Mouse (Mus musculus) common myeloid progenitor, adult 5-6 weeks (primary cell): ENCODE results near the gene Cish. TPM values are rescaled to one million over a fixed set of nuclear protein-coding genes. Genes with fewer than 3 reads are reported as not detected.

Experiments
- ATAC-seq: replicated peaks from 2 replicates; pipeline ENCODE4 v1.8.0; 2016; ENCODE audit warnings: low read depth, mild to moderate bottlenecking, moderate TSS enrichment, inconsistent platforms; ENCODE audit not compliant: poor library complexity, severe bottlenecking
- total RNA-seq: library from RNA; stranded (forward); fragments of 200-1000, 187-1606 nt; gene quantifications from 2 replicates; pipeline ENCODE4 v1.2.3, GENCODE M21; 2017

Gene Cish
- total RNA-seq, 1 experiment from 2014 or later, result 0.27 TPM

- ATAC-seq, result no peak
Observed at GRCm38 (mm10) chr9:107274751-107275150, 21.1 kb upstream of the Cish start.

GRCm38 (mm10) chr9:107275710-107276109, 20.1 kb upstream of the Cish start:
- ATAC-seq, result no peak

GRCm38 (mm10) chr9:107277603-107278002, 18.2 kb upstream of the Cish start:
- no peak for ATAC-seq

- ATAC-seq, result no peak
Observed at GRCm38 (mm10) chr9:107278126-107278525, 17.7 kb upstream of the Cish start.

- ATAC-seq, result peak; percentile 5; the same call in 1 of the 2 replicates
Observed at GRCm38 (mm10) chr9:107278527-107279377, 17.1 kb upstream of the Cish start.

- ATAC-seq, result peak; percentile 41
Observed at GRCm38 (mm10) chr9:107279378-107280321, 16.2 kb upstream of the Cish start.

- ATAC-seq, result peak; percentile 66
Observed at GRCm38 (mm10) chr9:107280322-107281027, 15.4 kb upstream of the Cish start.

GRCm38 (mm10) chr9:107281241-107281987, 14.4 kb upstream of the Cish start:
- no peak for ATAC-seq

- ATAC-seq, result no peak
Observed at GRCm38 (mm10) chr9:107282951-107283350, 12.9 kb upstream of the Cish start.

- peak; percentile 13; the same call in 1 of the 2 replicates for ATAC-seq
Observed at GRCm38 (mm10) chr9:107285009-107285408, 10.8 kb upstream of the Cish start.

GRCm38 (mm10) chr9:107287294-107287693, 8.5 kb upstream of the Cish start:
- peak; percentile 27 for ATAC-seq

GRCm38 (mm10) chr9:107288105-107288650, 7.6 kb upstream of the Cish start:
- no peak for ATAC-seq

GRCm38 (mm10) chr9:107288711-107289110, 7.1 kb upstream of the Cish start:
- peak; percentile 51 for ATAC-seq

- ATAC-seq, result peak; percentile 67
Observed at GRCm38 (mm10) chr9:107289211-107290076, 6.4 kb upstream of the Cish start, which contains the start of gene Mapkapk3. Gene Mapkapk3 (minus strand): TSS chr9:107289877.

GRCm38 (mm10) chr9:107290897-107291296, 4.9 kb upstream of the Cish start:
- ATAC-seq, result peak; percentile 34

- 0 out of 2 replicates have a peak, but pooled peaks have one; percentile 20 for ATAC-seq
Observed at GRCm38 (mm10) chr9:107294249-107294648, 1.6 kb upstream of the Cish start.

- ATAC-seq, result no peak
Observed at GRCm38 (mm10) chr9:107295616-107296015, 210 bp upstream of the Cish start.

GRCm38 (mm10) chr9:107296041-107296440, 215 bp downstream of the Cish start:
- ATAC-seq, result peak; percentile 24
